8 mouse cellular contexts compared by ENCODE assay signal in genomic region chr1:36323746-36324448, GRCm38 (mm10). TPM values are rescaled to one million over a fixed set of nuclear protein-coding genes. Genes with fewer than 3 reads are reported as not detected.
DNase-seq lines count a peak whose midpoint lies in the region; ATAC-seq and TF ChIP-seq lines count a peak whose summit lies in the region.

No protein-coding gene starts in this region.

- H3K9ac ChIP-seq in forebrain, embryonic 15.5 days (replicated peaks), result no peak overlapping the region
- no peak overlapping the region for H3K9ac ChIP-seq in intestine, embryonic 15.5 days
- H3K9ac ChIP-seq in limb, embryonic 14.5 days (ENCODE audit: low read depth, low read length, severe bottlenecking), result no peak overlapping the region

- H3K27ac ChIP-seq in forebrain, embryonic 15.5 days (replicated peaks), result no peak overlapping the region
- no peak overlapping the region for H3K27ac ChIP-seq in intestine, embryonic 15.5 days
- H3K27ac ChIP-seq in limb, embryonic 14.5 days (replicated peaks; ENCODE audit: low read depth, low read length), result no peak overlapping the region; the same call in 1 of the 2 replicates

- TF ChIP-seq POLR2A in limb, embryonic 14.5 days (IDR thresholded peaks at IDR 0.05; ENCODE audit: borderline replicate concordance, extremely low read depth, insufficient read depth, insufficient read length), result no peak

- peak; percentile 62 to 82 for DNase-seq in adrenal gland, adult (ENCODE audit: inconsistent age in 2 of 2, low spot score in 1 of 2)
- DNase-seq in adrenal gland, postnatal 25 days, result no peak
- peak; percentile 32 for DNase-seq in thymus, postnatal 25 days
- no peak for DNase-seq in thymus, postnatal 10 days (ENCODE audit: low spot score in 2 of 2)
- peak; percentile 75 for DNase-seq in limb, embryonic 14.5 days (ENCODE audit: low spot score)
- DNase-seq in naive thymus-derived CD4-positive, alpha-beta T cell, adult 2 months (ENCODE audit: low read depth), result peak; percentile 54

- no peak overlapping the region for H3K4me3 ChIP-seq in forebrain, embryonic 15.5 days
- H3K4me3 ChIP-seq in intestine, embryonic 15.5 days (replicated peaks), result no peak overlapping the region
- H3K4me3 ChIP-seq in limb, embryonic 14.5 days (replicated peaks; ENCODE audit: low read length), result no peak overlapping the region

- 0 out of 2 replicates have a peak, but pooled peaks cover 4% of the 10 kb centered on the region for H3K4me1 ChIP-seq in forebrain, embryonic 15.5 days
- peaks cover 7% of the 10 kb centered on the region for H3K4me1 ChIP-seq in intestine, embryonic 15.5 days (replicated peaks)
- H3K4me1 ChIP-seq in limb, embryonic 14.5 days (ENCODE audit: control insufficient read depth, insufficient read depth, low read length), result no peaks in the 10 kb centered on the region

- no peak overlapping the region for H3K4me2 ChIP-seq in forebrain, embryonic 15.5 days (replicated peaks)
- H3K4me2 ChIP-seq in intestine, embryonic 15.5 days (replicated peaks), result no peak overlapping the region
- H3K4me2 ChIP-seq in limb, embryonic 14.5 days (replicated peaks; ENCODE audit: low read depth, low read length, severe bottlenecking), result no peak overlapping the region

- no peaks in the 10 kb centered on the region for H3K36me3 ChIP-seq in forebrain, embryonic 15.5 days
- H3K36me3 ChIP-seq in intestine, embryonic 15.5 days, result no peaks in the 10 kb centered on the region
- H3K36me3 ChIP-seq in limb, embryonic 14.5 days (ENCODE audit: control insufficient read depth, insufficient read depth, low read length), result peaks cover 17% of the 10 kb centered on the region

- no peaks in the 10 kb centered on the region for H3K9me3 ChIP-seq in forebrain, embryonic 15.5 days
- H3K9me3 ChIP-seq in intestine, embryonic 15.5 days, result no peaks in the 10 kb centered on the region
- no peaks in the 10 kb centered on the region for H3K9me3 ChIP-seq in limb, embryonic 14.5 days (ENCODE audit: control insufficient read depth, low read length)

- WGBS in forebrain, embryonic 15.5 days, result 46% methylated on average over 8 of the region's 8 CpGs
- WGBS in intestine, embryonic 15.5 days, result 34% methylated on average over 8 of the region's 8 CpGs
- 42% methylated on average over 8 of the region's 8 CpGs for WGBS in limb, embryonic 14.5 days

- no peaks in the 10 kb centered on the region for H3K27me3 ChIP-seq in forebrain, embryonic 15.5 days
- H3K27me3 ChIP-seq in intestine, embryonic 15.5 days (replicated peaks), result no peaks in the 10 kb centered on the region
- H3K27me3 ChIP-seq in limb, embryonic 14.5 days (ENCODE audit: control insufficient read depth, insufficient read depth, low read length), result no peaks in the 10 kb centered on the region

- ATAC-seq in forebrain, embryonic 15.5 days (replicated peaks), result 0 out of 2 replicates have a peak, but pooled peaks have one; percentile 57
- ATAC-seq in intestine, embryonic 15.5 days, result peak; percentile 77
- peak; percentile 35; the same call in 1 of the 2 replicates for ATAC-seq in limb, embryonic 14.5 days (ENCODE audit: low FRiP score, low read depth)

RNA-seq across cellular contexts. Expression of gene Arid5a, which starts 16.4 kb away (rescaled TPM):
- 2.7 and 3.5 TPM in 2 replicates for total RNA-seq in adrenal gland, postnatal 25 days (2021)
- 3.2 and 3.6 TPM in 2 replicates for polyA plus RNA-seq in forebrain, embryonic 15.5 days (2015; fragmentation: Nextera tagmentation; extraction: Ambion mirVana)
- 3.2 and 5.3 TPM in 2 replicates for polyA plus RNA-seq in intestine, embryonic 15.5 days (2015; fragmentation: Nextera tagmentation; extraction: Ambion mirVana)
- polyA plus RNA-seq in limb, embryonic 14.5 days (2012; rRNA removed), result 7.1 and 9.1 TPM in 2 replicates
- 8.0 and 9.6 TPM in 2 replicates for polyA plus RNA-seq in limb, embryonic 14.5 days (2014; fragmentation: Nextera tagmentation; extraction: Ambion mirVana)

RNA-seq across cellular contexts. Expression of gene Kansl3, which starts 45.1 kb away (rescaled TPM):
- total RNA-seq in adrenal gland, postnatal 25 days (2021), result 102 and 103 TPM in 2 replicates
- 34.4 and 37.2 TPM in 2 replicates for polyA plus RNA-seq in forebrain, embryonic 15.5 days (2015; fragmentation: Nextera tagmentation; extraction: Ambion mirVana)
- polyA plus RNA-seq in intestine, embryonic 15.5 days (2015; fragmentation: Nextera tagmentation; extraction: Ambion mirVana), result 32.2 and 36.5 TPM in 2 replicates
- 63.5 and 75.2 TPM in 2 replicates for polyA plus RNA-seq in limb, embryonic 14.5 days (2012; rRNA removed)
- 38.6 and 43.9 TPM in 2 replicates for polyA plus RNA-seq in limb, embryonic 14.5 days (2014; fragmentation: Nextera tagmentation; extraction: Ambion mirVana)

RNA-seq across cellular contexts. Expression of gene Fer1l5, which starts 48.2 kb away (rescaled TPM):
- total RNA-seq in adrenal gland, postnatal 25 days (2021), result not detected in 2 replicates
- polyA plus RNA-seq in forebrain, embryonic 15.5 days (2015; fragmentation: Nextera tagmentation; extraction: Ambion mirVana), result 2.0 TPM in 2 replicates
- 0.43 and 0.80 TPM in 2 replicates for polyA plus RNA-seq in intestine, embryonic 15.5 days (2015; fragmentation: Nextera tagmentation; extraction: Ambion mirVana)
- 0.03 and 0.04 TPM in 2 replicates for polyA plus RNA-seq in limb, embryonic 14.5 days (2012; rRNA removed)
- polyA plus RNA-seq in limb, embryonic 14.5 days (2014; fragmentation: Nextera tagmentation; extraction: Ambion mirVana), result 0.50 and 0.80 TPM in 2 replicates

RNA-seq across cellular contexts. Expression of gene Neurl3, which starts 49.4 kb away (rescaled TPM):
- 4.3 and 4.6 TPM in 2 replicates for total RNA-seq in adrenal gland, postnatal 25 days (2021)
- polyA plus RNA-seq in forebrain, embryonic 15.5 days (2015; fragmentation: Nextera tagmentation; extraction: Ambion mirVana), result 0.53 and 0.59 TPM in 2 replicates
- 24.2 and 25.6 TPM in 2 replicates for polyA plus RNA-seq in intestine, embryonic 15.5 days (2015; fragmentation: Nextera tagmentation; extraction: Ambion mirVana)
- polyA plus RNA-seq in limb, embryonic 14.5 days (2012; rRNA removed), result 3.0 and 3.7 TPM in 2 replicates
- 1.8 and 1.9 TPM in 2 replicates for polyA plus RNA-seq in limb, embryonic 14.5 days (2014; fragmentation: Nextera tagmentation; extraction: Ambion mirVana)

Comparison
In these comparisons a context has a peak if more than half of its experiments do, and no peak if none do; other contexts are left out.
1. DNase-seq: peak in adrenal gland, adult (2 of 2), thymus, postnatal 25 days (single experiment), limb, embryonic 14.5 days (single experiment) and naive thymus-derived CD4-positive, alpha-beta T cell, adult 2 months (single experiment); none in adrenal gland, postnatal 25 days (single experiment) and thymus, postnatal 10 days (0 of 2).
2. Peak in every context shown above with its lines, with median percentiles within 50 percentile points of each other: ATAC-seq.